Mouse (Mus musculus) liver, embryonic 14.5 days (tissue): ENCODE measurements around the gene Cmtm3.

Experiments
- CTCF ChIP-seq: IDR thresholded peaks from 2 replicates; pipeline ENCODE4 v1.5.1; 2016; ENCODE audit warnings: antibody characterized with exemption, low read depth, control low read depth
- EP300 ChIP-seq: IDR thresholded peaks from 2 replicates; pipeline ENCODE4 v1.6.1; 2016; ENCODE audit warnings: antibody characterized with exemption, low read depth

DNA sequence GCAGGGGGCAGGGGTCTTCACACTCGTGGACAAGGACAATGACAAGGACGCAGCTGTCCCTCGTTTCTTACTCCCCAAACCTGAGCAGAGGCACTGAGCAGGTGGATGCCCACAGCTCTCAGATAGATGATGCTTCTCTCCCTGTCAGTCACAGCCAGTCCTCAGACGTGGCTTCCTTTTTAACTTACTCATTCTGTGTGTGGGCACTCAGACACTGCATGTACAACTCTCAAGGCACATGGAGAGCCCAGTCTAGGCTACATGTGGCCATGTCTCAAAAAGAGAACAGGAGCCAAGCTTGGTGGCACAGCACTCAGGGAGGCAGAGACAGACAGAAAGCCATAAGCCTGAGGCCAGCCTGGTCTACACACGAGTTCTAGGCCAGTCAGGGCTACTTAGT, 36.7 kb downstream of the Cmtm3 start:
- TF ChIP-seq EP300: no peak
- TF ChIP-seq CTCF: no peak
